Mouse (Mus musculus) naive thymus-derived CD4-positive, alpha-beta T cell, adult 2 months (primary cell): Measurements from ENCODE around the gene Ablim1.

ENCODE experiments used
- DNase-seq: peaks from one replicate; pipeline ENCODE4 v3.0.0-alpha.2; 2011; ENCODE audit warnings: low read depth

Ablim1 gene

DNA sequence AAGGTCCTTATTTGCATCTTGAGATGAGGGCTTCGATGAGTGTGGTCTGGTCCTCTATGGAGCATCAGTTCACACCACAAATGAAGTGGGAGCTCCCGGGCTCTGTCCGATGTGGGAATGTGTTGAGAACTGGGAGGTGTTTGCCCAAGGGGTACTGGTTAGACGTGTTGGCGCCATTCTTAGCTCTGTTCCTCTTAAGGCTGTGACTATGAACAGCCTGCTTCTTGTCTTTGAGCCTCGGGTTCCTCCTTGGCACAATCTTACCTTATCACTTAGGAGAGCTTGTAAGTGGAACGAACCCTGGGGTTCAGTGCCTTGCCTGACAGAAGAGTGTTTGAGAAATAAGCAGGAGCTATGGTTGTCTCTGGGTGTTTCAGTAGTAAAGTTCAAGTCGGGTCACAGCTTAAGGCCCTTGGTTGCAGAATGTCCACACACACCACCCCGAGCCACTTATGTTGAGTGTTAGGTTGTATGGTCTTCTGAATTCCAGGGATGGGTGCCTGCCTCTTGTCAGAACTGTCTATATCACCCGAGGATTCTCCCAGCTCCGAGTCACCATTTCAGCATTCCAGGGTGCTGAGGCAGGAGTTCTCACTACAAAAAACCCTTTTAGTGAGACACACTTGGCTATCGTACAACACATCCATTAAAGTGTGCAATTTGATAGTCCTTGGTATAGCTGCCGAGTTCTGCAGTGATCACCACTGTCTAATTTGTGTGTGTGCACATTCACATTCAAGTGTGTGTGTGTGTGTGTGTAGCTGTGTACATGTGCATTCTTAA, 131.6 kb downstream of the Ablim1 start:
- no peak for DNase-seq

DNA sequence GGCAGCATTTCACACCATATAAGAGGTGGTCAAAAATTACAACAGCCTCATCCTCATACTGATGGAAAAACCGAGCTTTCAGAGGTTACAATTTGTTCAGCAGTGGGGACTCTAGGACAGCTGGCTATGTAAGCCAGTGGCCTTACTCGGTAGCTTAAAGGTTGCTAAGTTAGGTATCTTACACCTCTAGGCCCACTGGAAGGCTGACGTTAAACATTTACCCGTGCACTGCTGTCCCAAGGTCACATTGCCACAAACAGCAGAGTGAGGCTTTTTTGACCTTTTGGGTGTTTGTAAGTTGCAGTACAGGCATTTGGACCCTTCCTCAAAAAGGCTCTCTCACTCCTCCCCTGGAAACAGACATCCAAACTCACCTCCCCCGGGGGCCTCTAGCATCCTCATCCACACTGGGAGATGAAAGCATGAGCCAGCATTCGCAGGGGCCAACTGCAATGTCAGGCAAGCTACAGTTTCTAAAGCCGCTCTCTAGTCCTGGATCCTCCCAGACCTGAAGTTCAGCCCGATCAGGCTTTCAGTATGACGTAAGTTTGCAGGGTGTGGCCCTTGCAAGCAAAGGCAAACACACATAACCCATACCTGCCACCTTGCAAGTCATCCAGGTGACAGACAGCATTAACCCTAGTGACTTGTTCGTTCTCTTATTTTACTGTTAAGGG, 132.7 kb downstream of the Ablim1 start:
- no peak for DNase-seq

GRCm38 (mm10) chr19:57181317-57181716, 133.4 kb downstream of the Ablim1 start:
- DNase-seq, result no peak

GRCm38 (mm10) chr19:57180908-57181307, 133.8 kb downstream of the Ablim1 start:
- no peak for DNase-seq

- peak; percentile 45 for DNase-seq
These were observed 134.4 kb downstream of the Ablim1 start for GRCm38 (mm10) chr19:57180333-57180732.

DNA sequence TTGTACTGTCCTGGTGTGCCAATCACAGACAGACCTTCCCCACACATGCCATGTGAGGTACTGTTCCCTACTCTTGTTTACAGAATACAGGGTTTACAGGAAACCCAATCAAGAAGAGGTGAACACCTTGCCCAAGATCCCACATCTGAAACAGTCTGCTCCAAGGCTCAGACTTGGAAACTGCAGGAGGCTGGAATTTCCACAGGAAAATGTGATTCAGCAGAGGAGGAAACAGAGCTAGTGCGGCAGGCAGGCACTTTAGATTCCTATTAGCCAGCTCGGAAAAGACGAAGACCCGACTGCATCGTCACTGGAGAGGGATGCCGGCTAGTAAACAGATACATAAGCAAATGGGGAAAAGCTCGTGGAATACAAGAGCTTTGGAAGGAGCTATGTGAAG, 135.4 kb downstream of the Ablim1 start:
- DNase-seq, result no peak

- DNase-seq, result no peak
These were observed 137.4 kb downstream of the Ablim1 start for GRCm38 (mm10) chr19:57177334-57177733.

GRCm38 (mm10) chr19:57175077-57175476, 139.6 kb downstream of the Ablim1 start:
- no peak for DNase-seq

DNA sequence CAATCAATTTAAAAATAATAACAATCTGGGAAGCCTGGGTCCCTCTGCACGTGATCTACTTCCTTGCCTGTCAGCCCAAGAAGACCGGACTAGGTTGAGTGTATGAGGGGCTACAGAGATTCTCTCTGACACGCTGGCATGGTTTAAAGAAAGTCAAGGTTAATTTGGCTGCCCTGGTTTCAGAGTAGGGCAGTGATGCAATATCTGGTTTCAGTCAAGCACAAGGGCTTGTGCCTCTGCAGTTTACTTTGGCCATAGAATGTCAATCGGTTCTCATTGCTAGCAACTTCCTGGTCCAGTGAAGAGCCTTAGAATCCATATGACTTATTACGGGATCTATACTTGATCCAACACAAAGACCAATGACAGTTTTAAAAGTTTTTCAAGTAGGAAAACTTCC, 140.2 kb downstream of the Ablim1 start:
- DNase-seq, result no peak

DNA sequence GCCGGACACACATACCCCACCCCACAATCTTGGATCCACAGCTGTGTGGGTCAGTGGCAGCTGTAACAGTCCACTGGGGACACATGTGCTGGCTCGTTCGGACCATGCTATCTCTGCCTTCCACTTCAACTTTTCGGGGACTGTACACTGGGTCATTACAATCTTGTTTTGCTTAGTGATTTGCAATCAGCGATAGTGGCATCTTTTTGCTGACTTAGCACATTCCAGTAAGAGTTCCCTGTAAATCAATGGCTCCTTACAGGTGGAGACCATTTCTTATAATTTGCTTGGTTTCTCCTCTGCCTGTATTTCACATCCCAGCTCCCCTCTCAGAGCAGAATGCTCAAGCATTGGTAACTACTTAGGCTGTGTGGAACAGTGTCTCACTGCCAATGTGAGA, 140.7 kb downstream of the Ablim1 start:
- no peak for DNase-seq

DNA sequence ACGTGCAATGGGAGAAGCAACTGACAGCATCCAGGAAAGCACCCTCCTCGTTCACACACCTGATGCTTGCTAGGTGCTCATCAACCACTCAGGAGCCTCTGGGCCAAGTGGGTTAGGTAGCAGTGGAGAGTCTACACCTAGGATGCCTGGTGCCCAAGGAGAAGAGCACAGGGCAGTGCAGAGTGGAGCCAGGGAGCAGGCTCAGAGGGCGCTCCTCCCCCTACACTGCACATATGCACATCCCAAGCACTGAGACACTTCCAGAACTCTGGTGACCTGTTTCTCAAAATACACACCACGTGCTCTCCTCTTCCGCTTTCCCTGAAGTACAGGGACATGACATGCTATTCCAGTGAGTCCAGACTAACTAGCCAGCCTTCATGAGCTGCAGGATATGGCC, 142.4 kb downstream of the Ablim1 start:
- no peak for DNase-seq

DNA sequence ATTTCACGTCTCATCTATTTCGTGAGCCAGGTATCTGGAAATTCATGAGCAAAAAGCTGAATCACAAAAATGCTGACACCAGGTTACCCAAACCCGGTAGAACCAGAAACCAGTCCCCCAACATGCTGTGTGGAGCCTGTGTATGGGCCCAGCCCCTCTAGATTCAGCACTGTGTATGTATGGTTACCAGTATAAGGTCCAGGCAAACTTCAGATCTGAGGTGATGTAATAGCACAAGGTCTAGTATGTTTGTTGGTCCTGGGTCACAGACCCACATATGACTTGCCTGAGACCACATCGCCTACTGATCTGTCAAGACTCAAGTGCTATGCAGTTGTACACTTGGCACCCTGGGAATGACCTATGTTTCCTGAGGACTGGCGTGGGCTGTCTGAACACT, 143.8 kb downstream of the Ablim1 start:
- DNase-seq, result no peak

- no peak for DNase-seq
These were observed 145.2 kb downstream of the Ablim1 start for GRCm38 (mm10) chr19:57169485-57169884.

DNA sequence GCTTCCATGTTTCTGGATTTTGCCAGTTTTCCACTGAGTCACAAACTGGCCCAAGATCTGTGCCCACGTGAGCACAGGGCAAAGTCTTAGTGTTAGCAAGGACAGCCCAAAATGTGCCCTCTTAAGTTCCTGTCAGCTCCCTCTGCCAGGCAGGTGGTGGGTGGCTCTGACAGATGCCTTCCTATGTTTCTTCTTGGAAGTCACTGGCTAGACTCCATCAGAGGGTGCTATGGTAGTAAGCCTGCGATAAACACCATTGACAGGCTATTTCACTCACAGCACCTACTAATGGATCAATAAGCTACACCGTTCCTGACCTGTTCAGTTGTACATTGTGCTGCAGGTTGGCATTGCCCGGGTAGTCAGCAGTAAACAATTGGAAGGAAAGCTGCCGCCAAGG, 147.0 kb downstream of the Ablim1 start:
- DNase-seq, result no peak

- no peak for DNase-seq
These were observed 149.8 kb downstream of the Ablim1 start for GRCm38 (mm10) chr19:57164882-57165281.

DNA sequence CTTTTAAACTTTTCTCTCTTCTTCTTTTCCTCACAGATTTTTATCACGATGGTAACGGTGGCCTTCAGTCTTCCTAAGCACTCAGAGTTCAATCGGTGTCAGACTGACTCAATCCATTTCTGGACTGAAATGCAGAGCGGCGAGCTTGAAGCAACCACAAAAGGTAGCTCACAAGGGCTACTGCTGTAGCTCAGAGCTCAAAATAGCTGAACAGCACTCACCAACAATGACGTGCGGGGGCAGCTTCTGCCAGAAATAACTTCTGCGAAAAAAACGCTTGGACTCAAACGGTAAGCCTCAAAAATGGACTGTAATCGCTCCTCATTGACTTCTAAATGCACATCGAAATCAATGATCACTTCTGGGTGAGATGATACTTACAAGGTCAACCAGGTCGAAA, 151.4 kb downstream of the Ablim1 start:
- DNase-seq, result no peak

- DNase-seq, result no peak
These were observed 152.6 kb downstream of the Ablim1 start for GRCm38 (mm10) chr19:57161978-57162727.

DNA sequence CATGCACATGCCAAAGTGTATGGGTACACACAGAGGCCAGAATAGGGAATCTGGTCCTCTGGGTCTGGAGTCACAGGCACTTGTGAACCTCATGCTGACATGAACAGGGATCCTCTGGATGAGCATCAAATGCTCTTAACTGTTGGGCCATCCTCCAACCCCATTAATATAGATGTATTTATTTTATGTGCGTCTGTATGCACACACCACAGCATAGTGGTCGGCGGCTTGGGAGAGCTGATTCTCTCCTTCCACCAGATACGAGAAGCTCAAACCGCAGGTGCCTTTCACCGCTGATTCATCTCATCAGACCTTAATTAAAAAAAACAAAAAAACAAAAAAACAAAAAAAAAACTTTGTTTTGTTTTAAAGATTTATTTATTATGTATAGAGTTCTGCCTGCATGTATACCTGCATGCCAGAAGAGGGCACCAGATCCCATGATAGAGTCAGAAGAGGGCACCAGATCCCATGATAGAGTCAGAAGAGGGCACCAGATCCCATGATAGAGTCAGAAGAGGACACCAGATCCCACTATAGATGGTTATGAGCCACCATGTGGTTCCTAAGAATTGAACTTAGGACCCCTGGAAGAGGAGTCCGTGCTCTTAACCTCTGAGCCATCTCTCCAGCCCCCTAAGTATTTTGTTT, 153.6 kb downstream of the Ablim1 start:
- peak; percentile 67 for DNase-seq

DNA sequence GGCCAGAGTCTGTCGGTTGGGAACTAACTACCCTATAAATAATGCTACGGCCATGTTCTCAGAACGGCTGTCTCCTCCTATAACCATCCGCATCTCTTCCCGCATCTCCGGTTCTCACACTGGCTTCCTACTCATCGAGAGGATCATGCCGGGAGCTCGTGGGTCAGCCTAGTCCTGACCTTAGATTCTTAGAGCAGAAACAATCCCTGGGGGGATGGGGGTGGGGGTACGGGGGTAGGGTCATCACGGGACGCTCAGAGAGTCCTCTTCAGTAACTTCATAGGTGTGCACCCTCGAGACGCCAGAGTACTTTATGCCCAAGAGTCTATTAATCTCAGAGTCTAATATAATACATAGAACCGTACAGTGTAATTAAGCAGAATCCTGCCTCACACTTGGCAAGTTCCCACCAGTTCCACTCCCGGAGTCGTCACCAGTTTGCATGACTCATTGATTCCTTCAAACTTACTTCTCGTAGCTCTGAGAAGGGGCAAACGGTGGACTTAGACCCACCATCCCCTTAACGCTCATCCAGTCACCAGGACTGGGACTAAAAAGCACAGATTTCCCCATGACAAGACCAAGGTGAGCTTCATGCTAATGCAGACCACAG, 156.9 kb downstream of the Ablim1 start:
- DNase-seq, result no peak

- no peak for DNase-seq
These were observed 159.4 kb downstream of the Ablim1 start for GRCm38 (mm10) chr19:57155121-57155884.

- no peak for DNase-seq
These were observed 162.4 kb downstream of the Ablim1 start for GRCm38 (mm10) chr19:57152357-57152756.
